In genomic region chr15:86185689-86186569, GRCm38 (mm10) we compare ENCODE assay signal across 8 mouse cellular contexts. TPM values are rescaled to one million over a fixed set of nuclear protein-coding genes. Genes with fewer than 3 reads are reported as not detected.
DNase-seq lines count a peak whose midpoint lies in the region; ATAC-seq and TF ChIP-seq lines count a peak whose summit lies in the region.

Gene Cerk (minus strand): TSS chr15:86186141.

- H3K27ac ChIP-seq in forebrain, postnatal 0 days (ENCODE audit: low read depth, low read length), result peak within 1 kb of the TSS; percentile 90
- peak within 1 kb of the TSS; percentile 94 for H3K27ac ChIP-seq in olfactory bulb, adult 2 months (ENCODE audit: insufficient read depth, low read depth, low read length)

- peak within 1 kb of the TSS; percentile 86 for H3K4me3 ChIP-seq in E14TG2a.4 (replicated peaks; ENCODE audit: low read length)
- peak within 1 kb of the TSS; percentile 90 for H3K4me3 ChIP-seq in forebrain, postnatal 0 days (ENCODE audit: low read depth, low read length)
- H3K4me3 ChIP-seq in lung, adult 2 months (replicated peaks; ENCODE audit: extremely low read depth, low read depth, low read length), result peak within 1 kb of the TSS; percentile 88
- H3K4me3 ChIP-seq in olfactory bulb, adult 2 months (ENCODE audit: insufficient read depth, low read depth, low read length), result peak within 1 kb of the TSS; percentile 89

- peak within 1 kb of the TSS; percentile 96 for H3K9ac ChIP-seq in forebrain, postnatal 0 days

- WGBS in forebrain, postnatal 0 days, result 8% methylated on average over 43 of the region's 43 CpGs
- WGBS in lung, adult 2 months, result 3% methylated on average over 42 of the region's 43 CpGs
- WGBS in olfactory bulb, adult 2 months, result 3% methylated on average over 43 of the region's 43 CpGs

- peaks cover 58% of the 10 kb centered on the region for H3K4me1 ChIP-seq in E14TG2a.4 (replicated peaks; ENCODE audit: low read depth, low read length)
- H3K4me1 ChIP-seq in forebrain, postnatal 0 days (ENCODE audit: insufficient read depth), result peaks cover 14% of the 10 kb centered on the region; the same call in 1 of the 2 replicates
- H3K4me1 ChIP-seq in lung, adult 2 months (ENCODE audit: control insufficient read depth, insufficient read depth, low read length), result peaks cover 41% of the 10 kb centered on the region
- H3K4me1 ChIP-seq in olfactory bulb, adult 2 months (ENCODE audit: control insufficient read depth, insufficient read depth, low read length), result peaks cover 50% of the 10 kb centered on the region

- peak; percentile 60 for ATAC-seq in cerebellum, adult (ENCODE audit: insufficient number of reproducible peaks, low FRiP score, low TSS enrichment)
- peak; percentile 81 for ATAC-seq in forebrain, postnatal 0 days

- H3K9me3 ChIP-seq in E14TG2a.4 (ENCODE audit: low read length), result no peaks in the 10 kb centered on the region
- H3K9me3 ChIP-seq in forebrain, postnatal 0 days (ENCODE audit: low read length), result no peaks in the 10 kb centered on the region

- peaks cover 79% of the 10 kb centered on the region for H3K27me3 ChIP-seq in E14TG2a.4 (ENCODE audit: insufficient read depth, low read length)
- H3K27me3 ChIP-seq in forebrain, postnatal 0 days (ENCODE audit: insufficient read depth, low read length), result no peaks in the 10 kb centered on the region

- no peaks in the 10 kb centered on the region for H3K36me3 ChIP-seq in E14TG2a.4 (ENCODE audit: insufficient read depth, low read length)
- H3K36me3 ChIP-seq in forebrain, postnatal 0 days (ENCODE audit: insufficient read depth), result no peaks in the 10 kb centered on the region

- TF ChIP-seq POLR2A in lung, adult 2 months (IDR thresholded peaks at IDR 0.05; ENCODE audit: borderline replicate concordance, extremely low read depth, low read depth, low read length), result peak; percentile 65; the same call in 1 of the 2 replicates
- TF ChIP-seq POLR2A in olfactory bulb, adult 2 months (IDR thresholded peaks at IDR 0.05; ENCODE audit: insufficient read depth, low read depth, low read length), result peak; percentile 79

- intact Hi-C loops in heart, postnatal 25 days (cut with DNase I), result loop anchor here (5.0 kb wide), 1 partner anchor 41 kb away; no protein-coding TSS in a partner anchor

- peak; percentile 44 for TF ChIP-seq CTCF in E14TG2a.4 (conservative IDR thresholded peaks at IDR 0.05; ENCODE audit: low read length)
- TF ChIP-seq CTCF in forebrain, postnatal 0 days (IDR thresholded peaks at IDR 0.05; ENCODE audit: low read depth), result peak; percentile 58
- TF ChIP-seq CTCF in lung, adult 2 months (IDR thresholded peaks at IDR 0.05; ENCODE audit: insufficient read depth, low read length), result peak; percentile 53
- TF ChIP-seq CTCF in olfactory bulb, adult 2 months (IDR thresholded peaks at IDR 0.05; ENCODE audit: insufficient read depth, low read depth, low read length), result peak; percentile 43; the same call in 1 of the 2 replicates

- DNase-seq in forebrain, postnatal 0 days, result peak; percentile 74
- peak; percentile 83 for DNase-seq in heart, postnatal 25 days (ENCODE audit: low spot score)
- DNase-seq in layer of hippocampus, adult 18-20 months (ENCODE audit: low spot score in 2 of 2), result peak; percentile 82 to 85
- peak; percentile 81 for DNase-seq in lung, adult 2 months
- peak; percentile 71 for DNase-seq in thymus, postnatal 0 days (ENCODE audit: low spot score)

- H3K4me2 ChIP-seq in forebrain, postnatal 0 days (ENCODE audit: low read depth), result peak within 1 kb of the TSS; percentile 87

RNA-seq across cellular contexts. Expression of gene Cerk, which starts in this region (rescaled TPM):
- total RNA-seq in forebrain, postnatal 0 days (2014; rRNA removed), result 31.7 and 32.9 TPM in 2 replicates
- polyA plus RNA-seq in forebrain, postnatal 0 days (2015; fragmentation: Nextera tagmentation; extraction: Ambion mirVana), result 14.5 and 18.0 TPM in 2 replicates
- 10 to 100 TPM; 29.7 to 29.9 TPM for total RNA-seq in heart, postnatal 25 days (2021)
- total RNA-seq in layer of hippocampus, adult 18-20 months (2021), result 10 to 100 TPM; 50.0 to 50.7 TPM
- polyA plus RNA-seq in lung, adult 2 months (2012; rRNA removed), result 38.2 and 40.8 TPM in 2 replicates
- 113 TPM in 1 of 2 replicates, not detected in the other for polyA plus RNA-seq in olfactory bulb, adult 2 months (2012; ENCODE audit: insufficient read depth, insufficient read length, low replicate concordance, missing spikeins)
- polyA plus RNA-seq in thymus, postnatal 0 days (2015; fragmentation: Nextera tagmentation; extraction: Ambion mirVana), result 54.4 and 64.4 TPM in 2 replicates

Comparison
In these comparisons a context has a peak if more than half of its experiments do, and no peak if none do; other contexts are left out.
1. Peak in every context shown above with its lines: DNase-seq, ATAC-seq, H3K4me3 ChIP-seq and H3K27ac ChIP-seq.